Mouse (Mus musculus) cerebellum, adult 9-10 months (tissue): ENCODE results near the gene Pum1.
"Not testable (repeated sequence)": the region's sequence is repeated elsewhere in the genome, so short reads cannot be mapped to it uniquely, and the experiment has no call there.

Experiments used
- DNase-seq: peaks from one replicate; pipeline ENCODE4 v3.0.0; 2022

Gene Pum1

DNA sequence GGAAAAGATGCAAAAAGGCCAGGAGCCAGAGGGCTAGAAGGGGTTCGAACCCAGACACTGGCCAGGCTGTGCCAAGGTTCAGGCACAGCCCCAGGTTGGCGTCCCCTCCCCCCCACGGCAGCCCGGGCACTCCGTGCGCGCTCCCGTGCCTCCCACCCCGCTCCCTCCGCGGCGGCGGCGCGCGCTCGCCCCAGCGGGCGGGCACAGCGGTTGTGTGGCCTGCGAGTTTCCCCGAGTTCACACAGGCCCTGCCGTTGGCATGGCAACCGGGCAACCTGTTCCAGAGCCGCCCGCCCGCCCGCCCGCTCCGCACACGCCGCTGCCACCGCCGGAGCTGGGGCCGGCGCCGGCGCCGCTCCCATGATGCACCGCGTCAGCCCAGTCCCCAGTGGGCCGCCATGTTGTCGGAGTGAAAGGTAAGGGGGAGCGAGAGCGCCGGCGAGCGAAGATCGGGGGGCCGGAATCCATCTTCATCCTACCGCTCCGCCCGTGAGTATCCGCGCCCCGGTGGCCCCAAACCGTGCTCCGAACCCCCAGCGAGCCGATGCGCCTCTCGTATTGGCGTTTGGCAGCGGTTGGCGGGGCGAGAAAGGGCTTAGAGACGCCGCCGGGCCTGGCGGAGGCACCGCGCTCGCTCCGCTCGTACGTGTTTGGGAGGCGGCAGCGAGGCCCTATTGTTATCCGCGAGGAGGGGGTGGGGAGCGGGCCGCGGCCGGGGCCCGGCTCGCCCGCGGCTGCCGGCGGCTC is at the start of gene Pum1:
TSS of gene Pum1 (plus strand) at position 343 of the 747 bp plus-strand sequence.
- DNase-seq, result peak; percentile 86

- no peak for DNase-seq
Measured at GRCm38 (mm10) chr4:130629391-130629790, 33.7 kb upstream of the Pum1 start.

- no peak for DNase-seq
Measured at GRCm38 (mm10) chr4:130630232-130630847, 32.8 kb upstream of the Pum1 start.

DNA sequence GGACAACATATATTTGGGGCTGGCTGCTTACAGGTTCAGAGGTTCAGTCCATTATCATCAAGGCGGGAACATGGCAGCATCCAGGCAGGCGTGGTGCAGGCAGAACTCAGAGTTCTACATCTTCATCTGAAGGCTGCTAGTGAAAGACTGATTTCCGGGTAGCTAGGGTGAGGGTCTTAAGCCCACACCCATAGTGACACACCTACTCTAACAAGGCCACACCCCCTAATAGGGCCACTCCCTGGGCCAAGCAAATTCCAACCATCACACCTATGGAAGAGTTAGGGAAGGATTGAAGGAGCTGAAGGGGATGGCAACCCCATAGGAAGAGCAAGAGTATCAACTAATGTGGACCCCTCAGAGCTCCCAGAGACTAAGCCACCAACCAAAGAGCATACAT is 28.0 kb upstream of the Pum1 start:
- not testable (repeated sequence) for DNase-seq

DNA sequence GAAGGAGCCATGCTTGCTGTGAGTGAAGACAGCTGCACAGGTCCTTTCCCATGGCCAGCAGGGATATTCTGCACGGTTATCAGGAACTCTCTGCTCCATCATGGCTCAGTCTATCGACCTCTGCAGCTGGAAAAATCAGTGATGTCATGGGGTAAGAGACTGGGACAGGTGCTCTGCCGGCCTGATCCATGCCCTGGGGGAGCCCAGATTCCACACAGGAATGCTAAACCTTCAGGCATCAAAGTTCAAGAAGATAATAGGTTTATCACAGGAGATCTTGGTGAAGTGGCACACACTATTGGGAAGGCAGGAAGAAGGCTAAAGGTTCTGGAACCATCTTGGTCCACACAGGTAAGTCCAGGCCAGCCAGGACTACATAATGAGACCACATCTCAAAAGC is 26.4 kb upstream of the Pum1 start:
- DNase-seq, result no peak

GRCm38 (mm10) chr4:130637488-130638422 is 25.4 kb upstream of the Pum1 start:
- no peak for DNase-seq

DNA sequence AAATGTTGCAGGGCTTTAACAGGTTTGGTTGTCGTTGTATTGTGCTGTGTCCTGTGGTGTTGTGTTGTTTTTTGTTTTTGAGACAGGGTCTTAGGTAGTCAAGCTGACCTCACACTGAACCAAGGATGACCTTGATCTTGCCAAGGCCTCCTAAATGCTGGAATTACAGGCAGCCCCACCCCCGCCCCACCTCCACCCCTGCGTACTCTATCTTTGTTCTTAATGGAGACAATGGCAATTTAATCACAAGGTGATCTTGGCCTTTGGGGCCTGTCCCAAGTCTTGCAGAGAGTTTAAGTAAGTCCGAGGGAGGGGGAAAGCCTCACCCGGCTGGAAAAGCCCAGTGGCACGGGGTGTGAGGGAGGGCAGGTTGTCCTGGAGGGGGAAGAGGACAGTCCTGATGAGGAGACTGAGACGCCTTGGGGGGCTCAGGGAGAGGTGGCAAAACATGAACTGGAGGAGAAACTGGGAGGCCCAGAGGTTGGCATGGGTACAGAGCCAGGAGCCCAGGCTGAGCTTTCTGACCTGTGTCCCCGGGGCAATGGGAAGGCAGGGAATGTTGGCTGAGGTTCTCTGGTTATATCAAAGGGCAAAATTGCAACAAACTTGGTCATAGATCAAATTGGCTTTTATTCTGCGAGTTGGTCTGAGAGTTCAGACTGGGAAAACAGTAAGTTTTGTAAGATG is 22.9 kb upstream of the Pum1 start:
- no peak for DNase-seq

- DNase-seq, result no peak
Measured at GRCm38 (mm10) chr4:130642468-130642867, 20.7 kb upstream of the Pum1 start.

- DNase-seq, result peak; percentile 59
Measured at GRCm38 (mm10) chr4:130645426-130645825, 17.7 kb upstream of the Pum1 start.

- DNase-seq, result no peak
Measured at GRCm38 (mm10) chr4:130651286-130651685, 11.8 kb upstream of the Pum1 start.

GRCm38 (mm10) chr4:130652546-130652945 is 10.6 kb upstream of the Pum1 start:
- DNase-seq, result no peak

DNA sequence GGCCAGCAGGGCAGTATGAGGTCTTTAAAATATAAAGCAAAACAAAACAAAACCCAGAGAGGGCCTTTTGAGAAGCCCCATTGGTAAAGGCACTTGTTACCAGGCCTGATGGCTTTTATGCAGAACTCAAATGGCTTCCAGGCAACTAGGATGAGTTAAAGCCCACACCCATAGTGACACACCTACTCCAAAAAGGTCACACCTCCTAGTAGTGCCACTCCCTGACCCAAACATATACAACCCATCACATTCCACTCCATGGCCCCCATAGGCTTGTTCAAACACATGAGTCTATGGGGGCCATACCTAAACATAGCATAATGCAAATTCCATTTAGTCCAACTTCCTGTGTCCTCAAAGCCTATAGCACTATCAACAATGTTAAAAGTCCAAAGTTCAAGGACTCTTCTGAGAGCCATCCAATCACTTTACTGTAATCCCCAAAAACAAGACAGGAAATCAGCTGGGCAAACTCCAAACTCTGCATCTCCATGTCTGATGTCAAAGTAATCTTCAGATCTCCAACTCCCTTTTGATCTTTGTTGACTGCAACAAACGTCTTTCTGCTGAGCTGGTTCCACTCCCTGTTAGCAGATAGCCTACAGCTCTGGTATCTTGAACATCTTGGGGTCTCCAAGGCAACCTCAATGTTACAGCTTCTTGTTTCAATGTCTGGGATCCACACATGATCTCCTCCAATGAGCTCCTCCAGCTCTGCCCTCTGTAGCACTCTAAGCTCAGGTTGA is 5.1 kb upstream of the Pum1 start:
- DNase-seq, result no peak

DNA sequence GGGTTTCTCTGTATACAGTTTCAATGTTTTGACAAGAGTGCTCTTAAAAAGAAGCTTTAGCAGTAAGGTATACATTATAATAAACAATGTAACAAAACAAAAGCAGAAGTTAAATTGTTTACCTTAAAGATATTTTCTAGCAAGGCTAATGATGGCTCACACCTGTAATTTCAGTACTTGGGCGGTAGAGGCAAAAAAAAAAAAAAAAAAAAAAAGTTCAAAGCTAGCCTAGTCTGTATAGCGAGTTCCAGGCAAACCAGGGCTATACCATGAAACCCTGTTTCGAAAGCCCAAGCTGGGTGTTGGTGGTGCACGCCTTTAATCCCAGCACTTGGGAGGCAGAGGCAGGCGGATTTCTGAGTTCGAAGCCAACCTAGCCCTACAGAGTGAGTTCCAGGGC is 3.7 kb upstream of the Pum1 start:
- no peak for DNase-seq

GRCm38 (mm10) chr4:130660106-130660505 is 3.0 kb upstream of the Pum1 start:
- no peak for DNase-seq

DNA sequence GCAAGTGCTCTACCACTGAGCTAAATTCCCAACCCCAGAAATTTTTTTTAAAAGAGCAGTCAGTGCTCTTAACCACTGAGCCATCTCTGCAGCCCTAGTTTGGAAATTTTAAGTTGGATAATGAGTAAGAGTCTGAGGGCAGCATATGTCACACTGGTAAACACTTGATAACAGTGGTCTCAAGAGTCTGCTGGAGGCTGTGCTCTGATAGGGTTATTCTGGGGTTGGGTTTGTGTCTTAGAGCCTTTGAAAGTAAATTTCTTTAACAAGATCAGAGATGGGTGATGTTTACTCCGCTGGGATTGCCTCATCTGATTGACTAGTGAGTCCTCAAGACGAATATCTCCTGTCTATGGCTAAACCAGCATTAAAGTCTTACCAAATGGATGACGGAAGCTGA is 2.0 kb upstream of the Pum1 start:
- no peak for DNase-seq

GRCm38 (mm10) chr4:130662305-130662704 is 816 bp upstream of the Pum1 start:
- DNase-seq, result not testable (repeated sequence)

- DNase-seq, result peak; percentile 55
Measured at GRCm38 (mm10) chr4:130663810-130664401, 785 bp downstream of the Pum1 start.

DNA sequence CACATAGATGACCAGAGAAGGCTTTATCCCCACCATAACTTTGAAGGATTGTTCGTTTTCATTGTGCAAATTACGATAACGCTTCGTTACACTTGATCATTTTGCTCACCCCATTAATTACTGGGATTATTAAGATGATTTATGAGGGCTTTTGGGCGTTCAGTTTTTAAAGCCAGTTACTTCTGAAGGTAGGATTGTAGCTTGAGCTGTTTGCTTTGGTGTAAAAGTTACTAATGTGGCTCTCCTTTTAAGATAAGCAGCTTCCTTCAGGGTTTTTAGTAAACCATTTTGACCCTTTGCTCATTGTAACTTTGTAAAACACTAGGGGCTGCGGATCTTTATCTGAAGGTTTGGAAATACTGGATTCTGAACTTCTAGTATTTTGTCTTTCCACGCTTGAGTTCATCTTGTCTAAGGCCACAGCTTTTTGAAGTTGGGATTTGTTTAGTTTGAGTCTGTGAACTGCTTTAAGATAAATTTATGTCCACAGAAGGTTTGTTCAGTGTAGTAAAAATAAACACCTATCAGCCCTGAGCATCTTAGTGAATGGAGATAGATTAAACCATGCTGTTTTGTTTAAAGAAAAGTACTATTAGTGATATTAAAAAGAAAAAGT is 1.4 kb downstream of the Pum1 start:
- no peak for DNase-seq

GRCm38 (mm10) chr4:130665176-130665575 is 2.1 kb downstream of the Pum1 start:
- no peak for DNase-seq

GRCm38 (mm10) chr4:130667686-130668085 is 4.6 kb downstream of the Pum1 start:
- DNase-seq, result no peak

- DNase-seq, result no peak
Measured at GRCm38 (mm10) chr4:130668541-130668940, 5.4 kb downstream of the Pum1 start.
